Mouse (Mus musculus): ENCODE data around the gene Pld3. TPM values are rescaled to one million over a fixed set of nuclear protein-coding genes. Genes with fewer than 3 reads are reported as not detected.

Pld3 gene
- 63.9 and 78.8 TPM in 2 replicates for polyA plus RNA-seq (2014; fragmentation: Nextera tagmentation; extraction: Ambion mirVana)

GRCm38 (mm10) chr7:27552931-27553513 is at the start of gene Pld3, which contains the start of gene 2310022A10Rik:
Gene Pld3 (minus strand): TSS chr7:27553218.
Gene 2310022A10Rik (plus strand): TSS chr7:27553233.
- ATAC-seq (ENCODE audit: low FRiP score, low TSS enrichment), result peak; percentile 100
- peaks cover 5% of the 10 kb centered on the region; the same call in 1 of the 2 replicates for H3K4me1 ChIP-seq (ENCODE audit: control insufficient read depth, insufficient read depth, low read length)
- H3K4me2 ChIP-seq (replicated peaks; ENCODE audit: low read depth, low read length), result peak within 1 kb of the TSS; percentile 65
- no peak within 1 kb of the TSS for H3K27ac ChIP-seq (ENCODE audit: low read depth, low read length)
- H3K36me3 ChIP-seq (ENCODE audit: control insufficient read depth, insufficient read depth, low read length), result peaks cover 6% of the 10 kb centered on the region
- no peaks in the 10 kb centered on the region for H3K9me3 ChIP-seq (ENCODE audit: control insufficient read depth, low read length)
- under 1% methylated on average over 38 of the region's 41 CpGs for WGBS
- peak within 1 kb of the TSS; percentile 82 for H3K4me3 ChIP-seq (ENCODE audit: low read length)
- H3K27me3 ChIP-seq (ENCODE audit: control insufficient read depth, insufficient read depth, low read length), result no peaks in the 10 kb centered on the region
- peak within 1 kb of the TSS; percentile 75 for H3K9ac ChIP-seq (ENCODE audit: low read depth, low read length)

GRCm38 (mm10) chr7:27602161-27602560 is 49.1 kb upstream of the Pld3 start:
- no peak for ATAC-seq (ENCODE audit: low FRiP score, low TSS enrichment)
- no peak overlapping the region for H3K4me3 ChIP-seq (ENCODE audit: low read length)
- no peaks in the 10 kb centered on the region for H3K9me3 ChIP-seq (ENCODE audit: control insufficient read depth, low read length)
- H3K9ac ChIP-seq (ENCODE audit: low read depth, low read length), result no peak overlapping the region
- no peak overlapping the region for H3K4me2 ChIP-seq (replicated peaks; ENCODE audit: low read depth, low read length)
- no peak overlapping the region for H3K27ac ChIP-seq (ENCODE audit: low read depth, low read length)
- peaks cover 29% of the 10 kb centered on the region for H3K4me1 ChIP-seq (ENCODE audit: control insufficient read depth, insufficient read depth, low read length)
- no peaks in the 10 kb centered on the region; the same call in 1 of the 2 replicates for H3K36me3 ChIP-seq (ENCODE audit: control insufficient read depth, insufficient read depth, low read length)
- no peaks in the 10 kb centered on the region for H3K27me3 ChIP-seq (ENCODE audit: control insufficient read depth, insufficient read depth, low read length)
- WGBS, result 78% methylated on average over 2 of the region's 2 CpGs

GRCm38 (mm10) chr7:27601628-27602027 is 48.6 kb upstream of the Pld3 start:
- Histone ChIP-seq H3K9ac (ENCODE audit: low read depth, low read length) (no peak overlapping the region), H3K4me2 (replicated peaks; ENCODE audit: low read depth, low read length) (no peak overlapping the region), H3K27me3 (ENCODE audit: control insufficient read depth, insufficient read depth, low read length) (no peaks in the 10 kb centered on the region), H3K36me3 (ENCODE audit: control insufficient read depth, insufficient read depth, low read length) (no peaks in the 10 kb centered on the region; the same call in 1 of the 2 replicates), H3K27ac (ENCODE audit: low read depth, low read length) (0 out of 2 replicates have a peak overlapping the region, but pooled peaks have one; percentile 11), H3K4me3 (ENCODE audit: low read length) (no peak overlapping the region), H3K4me1 (ENCODE audit: control insufficient read depth, insufficient read depth, low read length) (peaks cover 30% of the 10 kb centered on the region), H3K9me3 (ENCODE audit: control insufficient read depth, low read length) (no peaks in the 10 kb centered on the region)
- 70% methylated on average over 4 of the region's 4 CpGs for WGBS
- no peak for ATAC-seq (ENCODE audit: low FRiP score, low TSS enrichment)

GRCm38 (mm10) chr7:27598053-27598452 is 45.0 kb upstream of the Pld3 start:
- Histone ChIP-seq H3K4me3 (ENCODE audit: low read length) (no peak overlapping the region), H3K4me2 (replicated peaks; ENCODE audit: low read depth, low read length) (no peak overlapping the region; the same call in 1 of the 2 replicates), H3K4me1 (ENCODE audit: control insufficient read depth, insufficient read depth, low read length) (peaks cover 35% of the 10 kb centered on the region), H3K27ac (ENCODE audit: low read depth, low read length) (peak overlapping the region; percentile 86; the same call in 1 of the 2 replicates), H3K9me3 (ENCODE audit: control insufficient read depth, low read length) (no peaks in the 10 kb centered on the region), H3K27me3 (ENCODE audit: control insufficient read depth, insufficient read depth, low read length) (no peaks in the 10 kb centered on the region), H3K36me3 (ENCODE audit: control insufficient read depth, insufficient read depth, low read length) (peaks cover 2% of the 10 kb centered on the region), H3K9ac (ENCODE audit: low read depth, low read length) (no peak overlapping the region)
- WGBS, result 84% methylated on average over 7 of the region's 7 CpGs
- ATAC-seq (ENCODE audit: low FRiP score, low TSS enrichment), result no peak

- Histone ChIP-seq H3K27ac (ENCODE audit: low read depth, low read length) (peak overlapping the region; percentile 86), H3K9me3 (ENCODE audit: control insufficient read depth, low read length) (no peaks in the 10 kb centered on the region), H3K4me2 (replicated peaks; ENCODE audit: low read depth, low read length) (peak overlapping the region; percentile 27), H3K27me3 (ENCODE audit: control insufficient read depth, insufficient read depth, low read length) (no peaks in the 10 kb centered on the region), H3K9ac (ENCODE audit: low read depth, low read length) (peak overlapping the region; percentile 48; the same call in 1 of the 2 replicates), H3K36me3 (ENCODE audit: control insufficient read depth, insufficient read depth, low read length) (peaks cover 2% of the 10 kb centered on the region; the same call in 1 of the 2 replicates), H3K4me1 (ENCODE audit: control insufficient read depth, insufficient read depth, low read length) (peaks cover 42% of the 10 kb centered on the region), H3K4me3 (ENCODE audit: low read length) (no peak overlapping the region)
- ATAC-seq (ENCODE audit: low FRiP score, low TSS enrichment), result peak; percentile 50; the same call in 1 of the 2 replicates
- 22% methylated on average over 10 of the region's 10 CpGs for WGBS
Measured at GRCm38 (mm10) chr7:27596586-27597503, 43.8 kb upstream of the Pld3 start.

GRCm38 (mm10) chr7:27592934-27593645 is 40.1 kb upstream of the Pld3 start:
- H3K9ac ChIP-seq (ENCODE audit: low read depth, low read length), result peak overlapping the region; percentile 89
- H3K4me1 ChIP-seq (ENCODE audit: control insufficient read depth, insufficient read depth, low read length), result peaks cover 36% of the 10 kb centered on the region
- peaks cover 2% of the 10 kb centered on the region; the same call in 1 of the 2 replicates for H3K36me3 ChIP-seq (ENCODE audit: control insufficient read depth, insufficient read depth, low read length)
- WGBS, result 33% methylated on average over 12 of the region's 12 CpGs
- peak overlapping the region; percentile 82 for H3K4me3 ChIP-seq (ENCODE audit: low read length)
- ATAC-seq (ENCODE audit: low FRiP score, low TSS enrichment), result no peak
- peak overlapping the region; percentile 97; the same call in 1 of the 2 replicates for H3K27ac ChIP-seq (ENCODE audit: low read depth, low read length)
- peak overlapping the region; percentile 70 for H3K4me2 ChIP-seq (replicated peaks; ENCODE audit: low read depth, low read length)
- H3K9me3 ChIP-seq (ENCODE audit: control insufficient read depth, low read length), result no peaks in the 10 kb centered on the region
- H3K27me3 ChIP-seq (ENCODE audit: control insufficient read depth, insufficient read depth, low read length), result no peaks in the 10 kb centered on the region

GRCm38 (mm10) chr7:27592217-27592929 is 39.4 kb upstream of the Pld3 start:
- 1% methylated on average over 17 of the region's 17 CpGs for WGBS
- Histone ChIP-seq H3K4me1 (ENCODE audit: control insufficient read depth, insufficient read depth, low read length) (peaks cover 32% of the 10 kb centered on the region), H3K4me3 (ENCODE audit: low read length) (peak overlapping the region; percentile 82), H3K9ac (ENCODE audit: low read depth, low read length) (peak overlapping the region; percentile 89), H3K27ac (ENCODE audit: low read depth, low read length) (peak overlapping the region; percentile 97), H3K36me3 (ENCODE audit: control insufficient read depth, insufficient read depth, low read length) (peaks cover 2% of the 10 kb centered on the region; the same call in 1 of the 2 replicates), H3K27me3 (ENCODE audit: control insufficient read depth, insufficient read depth, low read length) (no peaks in the 10 kb centered on the region), H3K9me3 (ENCODE audit: control insufficient read depth, low read length) (no peaks in the 10 kb centered on the region), H3K4me2 (replicated peaks; ENCODE audit: low read depth, low read length) (peak overlapping the region; percentile 70)
- ATAC-seq (ENCODE audit: low FRiP score, low TSS enrichment), result peak; percentile 65
